Mouse (Mus musculus) myocyte (in vitro differentiated cells): Measurements from ENCODE around the gene Armc2.

Experiments
- CEBPB ChIP-seq: IDR thresholded peaks from 2 replicates; pipeline ENCODE4 v1.6.1; 2011; ENCODE audit warnings: mild to moderate bottlenecking, moderate library complexity; ENCODE audit not compliant: poor library complexity, insufficient read depth, severe bottlenecking
- E2F4 ChIP-seq: IDR thresholded peaks from one replicate; pipeline ENCODE4 v1.6.1; 2011; ENCODE audit warnings: mild to moderate bottlenecking, control low read depth, moderate library complexity; ENCODE audit not compliant: insufficient read depth
- MYOG ChIP-seq, 3 experiments: IDR thresholded peaks; one replicate each; pipeline ENCODE4 v1.6.1; 2011; ENCODE audit warnings: control low read depth in 2 of 3, low read depth in 2 of 3, mild to moderate bottlenecking in 2 of 3; ENCODE audit not compliant: insufficient read length in 2 of 3, control insufficient read depth in 1 of 3, insufficient read depth in 1 of 3
- POLR2A ChIP-seq: IDR thresholded peaks from one replicate; pipeline ENCODE4 v1.6.1; 2011; ENCODE audit warnings: low read depth, mild to moderate bottlenecking, control low read depth, moderate library complexity; ENCODE audit not compliant: insufficient read length
- SRF ChIP-seq: IDR thresholded peaks from one replicate; pipeline ENCODE4 v1.6.1; 2011; ENCODE audit warnings: low read depth; ENCODE audit not compliant: control insufficient read depth, insufficient read length
- TCF12 ChIP-seq: IDR thresholded peaks from one replicate; pipeline ENCODE4 v1.6.1; 2011; ENCODE audit warnings: mild to moderate bottlenecking, control low read depth; ENCODE audit not compliant: poor library complexity, insufficient read depth, severe bottlenecking
- USF1 ChIP-seq: IDR thresholded peaks from one replicate; pipeline ENCODE4 v1.6.1; 2011; ENCODE audit warnings: low read depth, mild to moderate bottlenecking, control low read depth, moderate library complexity

DNA sequence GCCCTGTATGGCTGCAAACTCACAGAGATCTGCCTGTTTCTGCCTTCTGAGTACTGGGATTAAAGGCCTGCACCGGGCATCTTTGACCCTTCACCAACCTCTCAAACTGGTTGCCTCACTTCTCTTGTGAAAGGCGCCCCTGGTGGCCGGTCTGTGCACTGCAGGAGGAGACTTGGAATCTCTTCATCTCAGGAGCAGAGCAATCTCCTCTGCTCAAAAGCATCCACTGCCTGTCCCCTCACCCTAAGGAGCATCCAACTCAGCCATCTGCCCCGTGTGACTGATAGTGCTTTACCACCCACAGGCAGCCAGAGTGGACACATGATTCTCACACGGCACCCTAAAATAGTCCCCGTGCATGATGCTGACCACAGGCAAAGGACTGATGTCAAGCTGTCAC is 84.7 kb downstream of the Armc2 start:
- no peak for TF ChIP-seq MYOG (IDR thresholded peaks at IDR 0.05; ENCODE audit: control insufficient read depth in 1 of 3, insufficient read depth in 1 of 3, insufficient read length in 2 of 3, low read depth in 2 of 3)
- TF ChIP-seq E2F4: no peak
- no peak for TF ChIP-seq SRF
- no peak for TF ChIP-seq CEBPB
- no peak for TF ChIP-seq USF1
- TF ChIP-seq TCF12: no peak
- TF ChIP-seq POLR2A: no peak
